Mouse (Mus musculus) embryo, embryonic 10 days (tissue): ENCODE measurements around the gene Pla2g3.

Source experiments
- DNase-seq: peaks from one replicate; pipeline ENCODE4 v3.0.0-alpha.2; 2015; ENCODE audit warnings: low spot score

Pla2g3 gene

DNA sequence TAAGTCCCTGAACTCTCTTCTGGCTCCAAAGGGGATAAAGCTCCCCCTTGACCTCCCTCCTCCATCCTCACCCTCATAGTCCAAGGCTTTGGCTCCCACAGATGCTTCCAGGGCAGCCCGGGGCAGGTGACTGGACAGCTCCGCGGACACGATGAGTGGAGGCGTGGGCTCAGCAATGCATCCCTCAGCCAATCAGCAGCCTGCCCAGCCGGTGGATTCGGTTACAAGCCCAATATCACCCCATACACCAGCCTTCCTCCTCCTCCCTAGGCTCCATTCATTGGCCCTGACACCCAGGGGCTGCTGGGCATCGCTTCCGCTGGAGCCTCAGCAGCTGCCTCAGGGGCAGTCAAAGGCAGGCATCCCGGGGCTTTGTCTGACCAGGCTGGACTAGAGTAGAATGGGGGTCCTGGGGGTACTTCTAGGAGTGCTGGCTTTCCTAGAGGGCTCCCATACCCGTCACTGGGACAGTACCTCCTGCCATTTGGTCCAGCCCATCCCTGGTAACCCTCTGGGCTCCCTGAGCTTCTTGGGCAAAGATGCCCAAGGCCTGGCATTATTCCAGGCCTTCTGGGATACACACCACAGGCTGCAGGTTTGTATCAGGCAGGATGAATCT, at the start of gene Pla2g3:
Gene Pla2g3, plus strand, starts transcription at position 333 of the 619 bp plus-strand sequence.
- DNase-seq: peak; percentile 61

DNA sequence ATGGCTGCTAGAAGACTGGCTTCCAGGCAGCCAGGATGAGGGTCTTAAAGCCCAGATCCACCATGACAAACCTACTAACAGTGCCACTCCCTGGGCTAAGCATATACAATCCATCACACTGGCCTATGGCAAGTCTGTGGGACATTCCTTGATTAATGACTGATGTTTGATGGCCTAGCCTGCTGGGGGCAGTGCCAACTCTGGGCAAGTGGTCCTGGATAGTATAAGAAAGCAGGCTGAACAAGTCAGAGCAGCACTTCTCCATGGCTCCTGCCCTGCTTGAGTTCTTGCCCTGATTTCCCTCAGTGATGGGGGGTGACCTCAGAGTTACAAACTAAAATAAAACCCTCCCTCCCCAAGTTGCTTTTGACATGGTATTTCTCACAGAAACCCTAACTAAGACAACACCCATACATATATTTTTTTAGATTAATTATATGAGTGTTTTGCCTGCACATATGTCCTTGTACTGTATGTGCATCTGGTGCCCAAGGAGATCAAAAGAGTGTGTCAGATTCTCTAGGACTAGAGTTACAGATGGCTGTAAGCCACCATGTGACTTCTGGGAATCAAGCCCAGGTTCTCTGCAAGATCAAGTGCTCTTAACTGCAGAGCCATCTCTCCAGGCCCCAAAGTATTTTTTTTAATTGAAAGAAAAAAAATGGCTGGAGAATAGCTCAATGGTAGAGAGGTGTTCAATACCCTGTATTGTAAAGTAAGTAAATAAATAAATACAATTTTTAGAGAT, 46.2 kb upstream of the Pla2g3 start:
- no peak for DNase-seq

DNA sequence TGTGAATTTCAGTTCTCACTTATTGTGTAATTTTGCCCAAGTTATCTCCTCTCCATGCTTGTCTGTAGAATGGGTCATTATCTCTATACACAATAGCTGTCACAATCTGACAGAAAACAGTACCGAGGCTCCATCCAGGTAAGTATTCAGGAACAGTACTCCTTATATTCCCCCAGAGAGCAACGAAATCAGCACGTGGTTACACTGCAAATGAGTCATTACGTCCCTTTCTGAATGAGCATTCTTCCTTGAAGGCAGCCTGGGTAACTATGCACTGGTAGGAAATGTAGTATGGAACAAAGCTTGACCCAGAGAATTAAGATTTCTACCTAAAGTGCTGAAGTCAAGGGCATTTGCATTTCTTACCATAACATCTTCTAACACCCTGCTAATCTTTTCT, 45.4 kb upstream of the Pla2g3 start:
- DNase-seq: no peak

DNA sequence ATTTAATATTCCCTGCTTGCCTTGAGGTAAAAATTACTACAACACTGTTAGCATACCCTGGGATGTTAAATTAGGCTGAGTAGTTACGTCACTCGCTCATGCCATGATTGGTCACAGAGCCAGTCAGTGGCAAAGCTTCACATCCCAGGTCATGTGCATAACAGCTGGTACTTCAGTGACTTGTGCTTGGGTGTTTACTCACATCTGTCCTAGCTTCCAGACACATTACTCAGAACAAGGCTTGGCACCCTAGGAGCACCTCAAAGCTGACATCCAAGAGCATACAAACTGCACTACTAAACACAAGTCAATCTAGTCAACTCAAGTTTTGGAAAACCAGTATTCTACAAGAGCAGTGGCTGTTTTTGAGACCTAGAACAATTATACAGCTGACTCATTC, 45.0 kb upstream of the Pla2g3 start:
- DNase-seq: no peak

DNA sequence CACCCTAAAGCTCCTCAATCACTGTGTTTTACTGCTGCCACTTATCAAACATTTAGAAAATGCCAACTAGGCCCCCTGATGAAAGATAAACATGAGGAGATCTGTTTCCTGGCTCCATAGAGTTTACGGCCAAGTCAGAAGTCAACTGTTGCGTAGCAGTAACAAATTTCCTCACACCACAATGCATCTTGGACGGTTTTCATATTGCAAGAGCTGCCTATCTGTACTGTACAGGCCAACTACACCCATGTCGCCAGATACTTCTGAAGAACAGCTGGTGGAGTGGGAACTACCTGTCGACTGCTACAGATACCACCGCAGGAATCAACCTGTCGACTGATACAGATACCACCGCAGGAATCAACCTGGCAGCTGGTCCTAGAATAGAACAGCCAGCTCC, 43.2 kb upstream of the Pla2g3 start:
- DNase-seq: no peak

DNA sequence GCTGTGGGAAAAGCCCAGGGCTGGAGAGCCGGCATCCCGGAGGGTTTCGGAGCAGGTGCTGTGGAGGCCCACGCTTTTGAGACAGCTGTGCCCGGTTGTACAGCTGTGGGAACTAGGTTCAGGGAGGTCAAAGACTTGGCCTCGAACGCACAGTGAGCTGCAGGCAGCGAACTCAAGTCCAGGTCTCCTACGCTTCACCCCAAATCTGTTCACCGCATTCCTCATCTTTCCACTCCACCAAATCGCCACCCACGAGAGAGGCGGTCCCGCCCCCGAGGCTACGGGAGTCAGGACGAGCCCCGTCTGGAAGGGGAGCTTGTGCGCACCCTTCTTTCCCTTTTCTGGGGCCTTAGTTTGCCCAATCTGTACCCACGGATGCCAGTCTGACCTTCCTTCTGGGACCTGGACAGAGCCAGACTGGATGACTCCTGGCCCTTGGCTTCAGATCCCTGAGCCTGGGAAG, 36.4 kb upstream of the Pla2g3 start:
- peak; percentile 52 for DNase-seq

DNA sequence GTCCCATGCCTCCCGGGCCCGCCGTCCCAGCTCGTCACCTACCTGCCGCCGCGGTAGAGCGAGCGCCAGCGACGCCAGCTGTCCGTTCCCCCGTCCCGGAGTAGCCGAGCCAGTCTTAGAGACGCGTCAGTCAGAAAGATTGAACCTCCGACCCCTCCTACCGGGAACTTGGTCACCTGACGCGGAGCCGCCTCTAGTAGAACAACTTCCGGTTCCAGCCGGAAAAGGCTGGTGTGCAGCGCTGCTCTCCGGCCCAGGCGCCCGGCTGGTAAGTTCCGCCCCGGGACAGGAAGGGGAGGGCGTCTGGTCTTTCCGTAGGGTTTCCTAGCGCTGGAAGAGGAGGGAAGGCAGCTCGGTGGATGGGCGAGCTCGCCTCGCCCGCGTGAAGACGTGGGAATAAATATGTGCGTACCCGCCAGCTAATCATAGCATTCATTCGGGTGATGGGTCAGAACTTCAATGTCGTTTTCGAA, 35.9 kb upstream of the Pla2g3 start, which contains the start of gene Rnf185:
Gene Rnf185, minus strand, starts transcription at position 197 of the 473 bp plus-strand sequence.
- peak; percentile 97 for DNase-seq

DNA sequence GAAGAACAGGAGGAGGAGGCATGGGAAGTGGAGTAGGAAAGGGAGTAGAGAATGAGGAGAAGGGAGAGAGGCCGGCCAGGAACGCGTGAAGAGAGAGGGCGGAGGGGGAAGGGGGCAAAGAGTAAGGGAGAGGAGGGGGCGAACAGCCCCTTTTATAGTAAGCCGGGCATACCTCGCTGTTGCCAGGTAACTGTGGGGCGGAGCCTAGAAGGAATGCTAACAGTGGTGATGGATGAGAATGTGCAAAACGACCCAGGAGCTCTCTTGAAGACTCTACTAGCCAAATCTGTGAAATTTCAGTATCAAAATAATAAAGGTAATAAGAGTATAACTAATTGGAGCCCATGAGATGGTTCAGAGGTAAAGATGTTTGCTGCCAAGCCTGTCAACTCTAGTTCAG, 35.3 kb upstream of the Pla2g3 start:
- DNase-seq: peak; percentile 66

DNA sequence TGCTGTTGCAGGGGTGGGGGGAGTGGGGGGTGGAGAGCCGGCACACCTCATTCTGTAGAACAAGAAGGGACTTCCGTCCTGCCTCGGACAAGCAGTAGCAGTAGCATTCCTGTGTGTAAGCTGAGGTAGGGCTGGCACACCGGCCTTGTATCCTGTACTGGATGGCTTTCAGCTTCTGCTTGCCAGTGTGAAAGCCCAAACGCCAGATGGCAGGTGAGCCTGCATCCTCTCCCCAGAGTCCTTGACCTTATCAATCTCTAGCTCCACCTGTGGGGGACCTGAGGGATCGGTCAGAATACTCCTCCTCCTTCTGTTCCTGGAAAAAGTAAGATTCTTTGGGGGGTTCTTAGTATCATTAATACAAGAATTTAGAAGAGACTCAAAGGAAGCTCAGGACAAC, 34.6 kb upstream of the Pla2g3 start:
- no peak for DNase-seq

DNA sequence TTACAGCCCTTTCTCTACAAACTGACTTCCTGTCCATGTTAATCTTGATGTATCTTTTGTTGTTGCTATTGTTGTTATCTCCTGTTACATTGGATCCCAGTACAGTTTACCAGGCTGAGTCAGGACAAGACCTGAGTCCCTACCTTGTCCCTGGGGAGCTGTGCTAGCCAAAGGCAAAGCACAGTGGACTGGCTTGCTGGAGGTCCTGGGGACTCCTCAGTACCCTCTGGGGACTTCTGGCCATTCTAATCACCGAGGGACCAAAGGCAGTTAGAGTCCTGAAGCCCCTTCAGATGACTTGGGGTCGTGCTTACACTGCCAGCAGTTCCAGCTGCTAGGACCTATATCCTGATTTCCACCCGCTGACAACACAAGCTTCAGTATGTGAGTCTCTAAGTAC, 33.6 kb upstream of the Pla2g3 start:
- no peak for DNase-seq

DNA sequence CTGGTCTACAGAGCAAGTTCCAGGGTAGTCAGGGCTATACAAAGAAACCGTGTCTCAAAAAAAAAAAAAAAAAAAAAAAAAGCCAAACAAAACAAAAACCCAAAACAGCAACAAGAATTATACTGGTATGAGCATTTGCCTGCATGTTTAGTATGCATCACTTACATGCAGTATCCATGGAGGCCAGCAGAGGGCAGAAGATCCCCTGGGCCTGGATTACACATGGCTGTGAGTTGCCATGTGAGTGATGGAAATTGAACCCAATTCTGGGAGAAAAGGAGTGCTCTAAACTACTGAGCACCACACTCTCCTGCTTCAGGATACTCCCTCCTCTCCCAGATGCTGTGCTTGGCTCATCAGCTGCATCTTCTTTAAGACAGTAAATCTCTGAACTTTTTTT, 31.7 kb upstream of the Pla2g3 start:
- DNase-seq: peak; percentile 74

DNA sequence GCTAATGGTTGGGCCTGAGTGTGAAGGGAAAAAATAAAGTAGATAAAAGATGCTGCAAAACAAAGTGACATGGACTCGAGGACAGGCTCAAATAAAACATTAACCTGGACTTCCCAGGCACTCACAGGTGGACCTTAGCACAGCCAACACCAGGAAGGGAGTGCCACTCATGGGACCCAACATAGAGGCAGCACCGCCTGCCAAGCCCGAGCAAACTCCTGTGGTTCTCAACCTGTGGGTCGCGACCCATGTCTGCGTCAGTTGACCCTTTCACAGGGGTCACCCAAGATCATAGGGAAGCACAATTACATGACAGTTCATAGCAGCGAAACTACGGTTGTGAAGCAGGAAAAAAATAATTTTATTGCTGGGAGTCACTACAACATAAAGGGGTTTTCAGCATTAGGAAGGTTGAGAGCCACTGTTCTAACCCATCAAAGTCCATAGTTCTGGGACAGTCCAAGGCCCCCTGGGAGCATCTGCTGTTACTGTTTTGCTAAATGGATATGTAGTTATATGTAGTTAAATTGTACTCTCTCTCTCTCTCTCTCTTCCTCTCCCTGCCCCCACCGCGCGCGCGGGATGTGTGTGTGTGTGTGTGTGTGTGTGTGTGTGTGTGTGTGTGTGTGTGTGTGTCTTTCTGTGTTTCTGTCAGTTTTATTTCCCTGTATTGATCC, 29.5 kb upstream of the Pla2g3 start:
- DNase-seq: no peak

DNA sequence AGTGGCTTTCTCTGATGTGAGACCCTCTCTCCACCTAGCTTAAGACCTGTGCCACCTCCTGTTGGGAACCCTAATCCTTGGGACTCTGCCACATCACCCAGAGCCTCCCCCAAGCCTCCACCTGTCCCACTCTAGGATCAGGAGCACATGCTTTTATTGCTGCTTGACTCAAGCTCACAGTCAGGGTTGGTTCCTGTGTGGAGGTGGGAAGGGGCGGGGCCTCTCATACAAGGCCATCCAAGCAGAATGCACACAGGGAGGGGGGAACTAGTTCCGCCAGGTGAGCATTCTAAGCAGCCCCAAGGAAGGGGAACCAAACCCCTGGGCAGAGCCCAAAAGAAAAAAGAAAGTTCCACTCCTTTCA, 29.0 kb upstream of the Pla2g3 start:
- DNase-seq: no peak

DNA sequence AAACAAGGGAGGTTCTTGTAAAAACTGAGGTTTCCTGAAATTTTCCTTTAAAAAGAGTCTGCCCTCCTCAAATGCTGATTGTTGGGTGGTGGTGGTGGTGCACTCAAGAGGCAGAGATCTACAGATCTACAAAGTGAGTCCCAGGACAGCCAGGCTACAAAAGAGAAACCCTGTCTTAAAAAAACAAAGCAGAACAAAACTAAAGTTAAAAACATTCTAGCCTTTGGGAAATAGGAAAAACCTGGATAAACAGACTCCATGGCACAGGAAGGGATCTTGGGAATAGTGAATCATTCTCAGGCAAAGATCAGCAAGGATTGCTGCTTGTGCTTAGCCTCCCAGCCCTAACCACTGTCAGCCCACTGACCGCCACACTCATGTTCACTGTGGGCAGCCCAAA, 25.2 kb upstream of the Pla2g3 start:
- DNase-seq: no peak

DNA sequence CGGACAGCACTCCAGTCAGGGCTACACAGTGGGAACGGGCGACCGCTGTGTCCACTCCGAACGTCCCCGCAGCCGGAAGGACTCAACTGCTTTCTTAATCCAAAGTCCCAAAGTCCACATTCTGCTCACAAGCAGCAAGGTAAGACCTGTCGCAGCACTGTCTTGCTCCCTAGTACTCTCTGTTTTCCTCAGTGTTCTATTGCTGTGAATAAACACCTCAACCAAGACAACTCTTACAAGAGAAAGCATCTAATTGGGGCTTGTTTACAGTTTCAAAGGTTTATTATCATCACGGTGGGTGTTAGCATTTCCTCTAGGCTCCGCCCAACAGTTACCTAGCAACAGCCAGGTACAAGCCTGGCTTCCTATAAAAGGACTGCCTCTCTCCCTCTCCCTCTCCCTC, 16.6 kb upstream of the Pla2g3 start:
- DNase-seq: no peak

DNA sequence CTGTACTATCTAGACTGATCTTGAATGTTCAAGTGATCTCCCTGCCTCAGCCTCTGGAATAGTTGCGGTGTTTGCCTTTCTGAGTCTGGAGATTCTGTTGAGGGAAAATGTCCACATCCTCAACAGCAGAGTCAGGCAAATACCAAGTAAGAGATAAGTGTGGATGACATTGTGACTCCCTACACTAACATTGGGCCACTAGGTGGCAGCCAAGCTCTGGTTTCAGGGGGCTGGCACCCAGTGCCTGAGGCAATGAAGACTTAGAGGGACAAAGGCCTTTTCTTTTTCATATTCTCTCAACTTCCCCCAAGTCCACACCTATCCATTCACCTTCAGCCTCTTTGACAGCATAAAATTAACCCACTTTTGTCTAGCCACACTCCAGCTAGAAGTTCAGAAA, 15.6 kb upstream of the Pla2g3 start:
- peak; percentile 92 for DNase-seq

DNA sequence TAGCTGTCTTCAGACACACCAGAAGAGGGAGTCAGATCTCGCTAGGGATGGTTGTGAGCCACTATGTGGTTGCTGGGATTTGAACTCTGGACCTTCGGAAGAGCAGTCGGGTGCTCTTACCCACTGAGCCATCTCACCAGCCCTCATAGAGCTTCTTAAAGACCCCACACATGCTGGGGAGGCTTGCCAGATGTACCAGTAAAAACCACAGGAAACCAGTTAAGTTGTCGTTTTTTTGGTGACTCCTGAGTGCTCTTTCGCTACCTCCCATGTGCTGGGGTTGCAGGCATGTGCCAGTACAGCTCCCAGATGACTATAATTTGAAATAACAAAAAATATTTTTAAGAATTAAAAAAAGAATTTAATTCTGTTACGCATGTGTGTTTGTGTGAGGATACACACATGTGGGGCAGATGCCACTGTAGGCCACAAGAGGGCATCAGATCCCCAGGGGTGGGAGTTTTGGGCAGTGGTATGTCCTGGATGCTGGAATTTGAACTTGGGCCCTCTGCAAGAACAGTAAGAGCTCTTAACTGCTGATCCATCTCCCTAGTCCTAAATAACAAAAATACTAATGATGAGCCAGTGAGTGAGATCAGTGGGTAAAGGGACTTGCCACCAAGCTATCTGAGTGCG, 13.5 kb upstream of the Pla2g3 start:
- DNase-seq: no peak

DNA sequence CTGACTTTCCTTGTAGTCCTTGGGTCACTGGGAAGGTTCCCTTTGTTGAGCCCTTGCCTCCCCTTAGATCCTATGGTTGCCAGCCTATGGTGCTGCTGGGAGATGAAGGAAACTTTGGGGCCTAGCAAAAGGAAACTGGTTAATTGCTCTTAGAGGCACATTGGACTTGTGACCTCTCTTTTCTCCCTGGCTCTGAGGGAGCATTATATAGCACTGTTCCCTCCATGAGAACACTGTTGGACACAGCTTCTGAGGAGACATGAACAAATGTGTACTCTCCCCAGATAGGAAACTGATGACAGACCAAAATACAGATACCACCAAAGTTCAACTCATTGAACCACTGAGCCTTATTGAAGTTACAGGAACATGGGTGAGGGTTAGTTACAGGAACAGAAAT, 12.6 kb upstream of the Pla2g3 start:
- no peak for DNase-seq

DNA sequence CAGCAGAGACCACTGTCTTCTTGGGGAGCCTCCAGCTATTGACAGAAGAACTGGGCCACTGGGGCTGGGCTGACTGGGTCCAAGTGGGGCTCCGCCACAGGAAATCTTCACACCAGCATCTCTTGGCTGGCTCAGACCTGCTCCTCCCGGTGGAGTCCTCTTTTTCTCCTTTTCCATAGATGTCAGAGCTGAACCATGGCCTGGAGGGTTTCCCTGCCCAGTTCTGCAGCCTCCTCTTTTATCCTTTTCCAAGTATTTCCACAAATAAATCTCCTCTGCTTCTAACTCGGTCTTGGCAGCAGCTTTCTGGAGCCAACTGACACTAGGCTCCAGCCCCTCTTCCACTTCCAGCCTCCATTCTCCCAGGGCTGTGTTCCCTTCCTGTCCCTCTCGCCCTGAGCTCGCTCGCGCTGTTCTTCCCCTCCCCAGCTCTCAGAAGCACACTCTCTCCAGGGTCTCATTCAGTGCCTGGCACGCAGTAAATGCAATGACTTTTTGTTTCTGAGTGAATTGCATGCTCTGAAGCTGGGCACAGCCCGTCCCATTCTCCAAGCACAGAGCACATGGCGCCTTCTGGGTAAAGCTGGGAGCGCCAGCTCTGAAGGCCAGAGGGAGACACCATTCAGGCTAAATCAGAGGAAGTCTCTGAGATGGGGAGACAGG, 4.0 kb upstream of the Pla2g3 start:
- DNase-seq: no peak

DNA sequence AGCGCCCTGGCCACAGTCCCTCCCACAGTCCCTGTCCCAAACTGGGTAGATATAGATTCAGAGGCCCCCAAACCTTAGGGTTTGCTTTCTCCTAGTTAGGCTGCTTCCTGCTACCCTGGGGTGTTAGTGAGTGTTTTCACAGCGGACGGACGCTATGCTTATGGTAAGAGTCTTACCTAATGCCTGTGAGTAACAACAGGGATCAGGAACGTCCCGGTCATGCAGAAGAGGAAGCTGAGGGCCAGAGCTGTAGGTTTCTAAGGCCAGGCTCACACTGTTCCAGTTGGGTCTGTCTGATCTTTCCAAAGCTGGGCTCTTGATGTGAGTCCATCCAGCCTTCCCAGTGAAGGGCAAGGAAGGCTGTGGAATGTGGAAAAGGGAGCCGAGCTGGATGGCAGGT, 1.7 kb upstream of the Pla2g3 start:
- DNase-seq: no peak

DNA sequence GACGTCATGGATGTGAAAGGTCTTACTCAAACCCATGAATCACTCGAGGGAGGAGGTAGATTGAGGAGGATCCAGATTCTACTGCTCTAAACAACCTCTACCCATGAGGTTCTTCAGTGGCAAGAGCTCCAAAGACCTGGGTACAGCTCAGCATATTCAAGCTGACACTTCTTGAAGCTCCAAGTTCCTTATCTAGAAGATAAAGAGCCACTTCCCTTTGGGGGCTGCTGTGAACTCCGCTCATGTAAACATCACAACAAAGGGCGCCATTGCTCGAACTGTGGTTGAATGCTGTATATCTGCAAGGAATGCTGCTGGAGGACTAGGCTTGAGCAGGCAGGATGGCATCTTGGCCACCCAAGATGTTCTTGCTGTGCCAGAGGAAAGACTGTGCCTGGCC, 952 bp downstream of the Pla2g3 start:
- no peak for DNase-seq

DNA sequence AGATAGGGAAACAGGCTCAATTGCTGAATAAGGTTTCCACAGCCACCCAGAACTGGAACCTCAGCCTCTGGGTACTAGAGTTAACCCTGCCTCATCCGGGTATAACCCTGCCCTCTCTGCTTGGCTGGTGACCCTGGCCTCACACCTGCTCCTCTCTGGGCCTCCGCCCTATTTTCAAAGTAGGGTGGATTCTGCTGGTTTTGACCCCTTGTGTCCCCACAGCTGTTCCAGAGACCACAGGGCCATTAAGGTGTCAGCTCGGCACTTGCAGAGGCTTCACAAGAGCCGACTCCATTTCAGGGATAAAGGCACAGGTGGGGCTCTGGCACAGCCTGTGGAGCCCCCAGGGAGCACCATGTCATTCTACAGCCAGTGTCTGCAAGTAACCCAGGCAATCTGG, 4.7 kb downstream of the Pla2g3 start:
- DNase-seq: no peak
